8 mouse cellular contexts compared by ENCODE assay signal in the genomic region with DNA sequence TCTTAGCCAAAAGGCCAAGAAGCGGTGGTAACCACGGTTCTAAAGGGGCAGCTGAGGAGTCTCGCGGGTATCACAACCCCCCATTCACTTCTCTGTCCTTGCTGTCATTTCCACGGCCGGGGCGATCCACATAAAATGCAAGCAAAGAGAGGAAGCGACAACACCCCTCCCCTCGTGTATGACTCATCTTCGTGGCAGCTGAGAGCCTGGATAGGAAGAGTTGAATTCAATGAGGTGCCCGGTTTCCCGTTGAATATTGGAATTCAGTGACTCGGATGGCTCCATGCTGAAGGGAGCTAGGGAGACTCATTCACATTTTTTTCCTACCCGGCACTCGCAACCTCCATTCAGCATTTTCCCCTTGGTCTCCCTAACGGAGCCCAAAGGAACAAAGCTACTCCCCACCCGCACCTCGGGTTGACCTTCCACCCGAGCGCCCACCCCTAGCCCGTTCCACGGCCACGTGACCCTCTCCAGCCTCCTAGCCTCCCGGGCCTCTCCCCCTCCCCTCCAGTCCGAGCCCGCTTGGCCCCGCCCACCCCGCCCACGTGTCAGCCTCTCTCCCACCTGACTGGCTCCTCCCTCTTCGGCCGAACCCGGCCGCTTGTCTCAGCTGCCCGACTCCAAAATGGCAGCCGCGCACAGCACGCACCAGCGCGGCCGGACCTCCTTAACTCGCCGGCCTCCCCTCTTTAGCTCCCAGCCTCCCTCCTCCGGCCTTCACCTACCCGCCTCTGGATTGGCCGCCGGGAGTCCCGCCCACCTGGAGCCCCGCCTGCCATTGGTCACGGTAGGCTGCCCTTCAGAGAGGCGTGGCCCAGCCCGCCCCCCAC. TPM values are rescaled to one million over a fixed set of nuclear protein-coding genes. Genes with fewer than 3 reads are reported as not detected.
DNase-seq lines count a peak whose midpoint lies in the region; ATAC-seq and TF ChIP-seq lines count a peak whose summit lies in the region.

No protein-coding gene starts in this region.

- TF ChIP-seq EP300 in CH12.LX (IDR thresholded peaks at IDR 0.05; ENCODE audit: low read length) = 0 out of 2 replicates have a peak, but pooled peaks have one; percentile 15

- H3K27me3 ChIP-seq in CH12.LX (replicated peaks) = peaks cover 5% of the 10 kb centered on the region
- no peaks in the 10 kb centered on the region for H3K27me3 ChIP-seq in forebrain, embryonic 11.5 days (ENCODE audit: control insufficient read depth, insufficient read depth, low read length)
- no peaks in the 10 kb centered on the region for H3K27me3 ChIP-seq in heart, embryonic 16.5 days (ENCODE audit: control insufficient read depth, insufficient read depth, low read length)
- peaks cover 18% of the 10 kb centered on the region for H3K27me3 ChIP-seq in liver, embryonic 15.5 days
- H3K27me3 ChIP-seq in neural tube, embryonic 12.5 days (replicated peaks) = no peaks in the 10 kb centered on the region

- H3K27ac ChIP-seq in CH12.LX (ENCODE audit: insufficient read depth, low read depth) = no peak overlapping the region
- peak overlapping the region; percentile 50; the same call in 1 of the 2 replicates for H3K27ac ChIP-seq in forebrain, embryonic 11.5 days (ENCODE audit: low read depth, low read length)
- peak overlapping the region; percentile 76 for H3K27ac ChIP-seq in heart, embryonic 16.5 days (ENCODE audit: low read length)
- peak overlapping the region; percentile 62 for H3K27ac ChIP-seq in liver, embryonic 15.5 days (replicated peaks)
- peak overlapping the region; percentile 80 for H3K27ac ChIP-seq in neural tube, embryonic 12.5 days

- peak; percentile 96 for DNase-seq in CH12.LX (ENCODE audit: extremely low read depth)
- DNase-seq in c-Kit-positive CD71-positive TER-119-negative erythroid progenitor cells, embryonic 14.5 days (ENCODE audit: low read depth) = peak; percentile 87
- DNase-seq in forebrain, embryonic 11.5 days (ENCODE audit: low spot score) = peak; percentile 99
- peak; percentile 98 to 99 for DNase-seq in kidney, postnatal 36 days
- peak; percentile 98 for DNase-seq in telencephalon, adult 2 months (ENCODE audit: low read depth, low spot score)

- peaks cover 12 to 32% of the 10 kb centered on the region in 2 experiments for H3K4me1 ChIP-seq in CH12.LX (ENCODE audit: control insufficient read depth in 1 of 2, insufficient read depth in 2 of 2)
- H3K4me1 ChIP-seq in forebrain, embryonic 11.5 days (replicated peaks; ENCODE audit: control insufficient read depth, insufficient read depth, low read length) = peaks cover 3% of the 10 kb centered on the region; the same call in 1 of the 2 replicates
- H3K4me1 ChIP-seq in heart, embryonic 16.5 days (ENCODE audit: control insufficient read depth, insufficient read depth, low read length) = peaks cover 18% of the 10 kb centered on the region; the same call in 1 of the 2 replicates
- peaks cover 21% of the 10 kb centered on the region for H3K4me1 ChIP-seq in liver, embryonic 15.5 days (replicated peaks)
- H3K4me1 ChIP-seq in neural tube, embryonic 12.5 days = peaks cover 12% of the 10 kb centered on the region; the same call in 1 of the 2 replicates

- under 1% methylated on average over 50 of the region's 51 CpGs for WGBS in forebrain, embryonic 11.5 days
- under 1% methylated on average over 42 of the region's 51 CpGs for WGBS in heart, embryonic 16.5 days
- under 1% methylated on average over 51 of the region's 51 CpGs for whole genome bisulfite sequencing in liver, embryonic 15.5 days (ENCODE audit: insufficient replicate concordance)
- under 1% methylated on average over 51 of the region's 51 CpGs for WGBS in neural tube, embryonic 12.5 days

- no peaks in the 10 kb centered on the region for H3K79me2 ChIP-seq in CH12.LX (replicated peaks; ENCODE audit: control insufficient read depth, extremely low read depth, insufficient read depth, poor library complexity, severe bottlenecking)

- H3K9me3 ChIP-seq in CH12.LX (replicated peaks; ENCODE audit: low read length) = no peaks in the 10 kb centered on the region
- no peaks in the 10 kb centered on the region for H3K9me3 ChIP-seq in forebrain, embryonic 11.5 days (ENCODE audit: control insufficient read depth, low read length)
- H3K9me3 ChIP-seq in heart, embryonic 16.5 days (replicated peaks; ENCODE audit: control insufficient read depth, low read length) = no peaks in the 10 kb centered on the region
- H3K9me3 ChIP-seq in liver, embryonic 15.5 days (replicated peaks) = no peaks in the 10 kb centered on the region; the same call in 1 of the 2 replicates
- H3K9me3 ChIP-seq in neural tube, embryonic 12.5 days = no peaks in the 10 kb centered on the region

- peak; percentile 70 for TF ChIP-seq POLR2A in CH12.LX (IDR thresholded peaks at IDR 0.05; ENCODE audit: low read depth, low read length)

- ATAC-seq in forebrain, embryonic 11.5 days (replicated peaks; ENCODE audit: low FRiP score) = peak; percentile 100
- ATAC-seq in heart, embryonic 16.5 days (replicated peaks; ENCODE audit: extremely low read depth, insufficient read depth, low FRiP score) = peak; percentile 98
- peak; percentile 97 for ATAC-seq in liver, embryonic 15.5 days (ENCODE audit: insufficient read depth)
- ATAC-seq in neural tube, embryonic 12.5 days (ENCODE audit: low FRiP score, low read depth) = peak; percentile 98

- H3K36me3 ChIP-seq in CH12.LX (replicated peaks in 1 of 2; ENCODE audit: control insufficient read depth in 1 of 2, insufficient read depth in 1 of 2, low read length in 1 of 2) = no peaks in the 10 kb centered on the region
- H3K36me3 ChIP-seq in forebrain, embryonic 11.5 days (ENCODE audit: control insufficient read depth, insufficient read depth, low read length) = no peaks in the 10 kb centered on the region
- H3K36me3 ChIP-seq in heart, embryonic 16.5 days (ENCODE audit: control insufficient read depth, insufficient read depth) = no peaks in the 10 kb centered on the region
- H3K36me3 ChIP-seq in liver, embryonic 15.5 days (replicated peaks) = no peaks in the 10 kb centered on the region
- H3K36me3 ChIP-seq in neural tube, embryonic 12.5 days = no peaks in the 10 kb centered on the region

- TF ChIP-seq CTCF in CH12.LX (conservative IDR thresholded peaks at IDR 0.05 in 1 of 2, IDR thresholded peaks at IDR 0.05 in 1 of 2; ENCODE audit: low read depth in 2 of 2, low read length in 2 of 2) = no peak

- TF ChIP-seq RAD21 in CH12.LX (IDR thresholded peaks at IDR 0.05; ENCODE audit: low read depth, low read length) = no peak

- H3K4me2 ChIP-seq in CH12.LX (ENCODE audit: insufficient read depth, low read depth, poor library complexity, severe bottlenecking) = peak overlapping the region; percentile 92
- peak overlapping the region; percentile 66 for H3K4me2 ChIP-seq in forebrain, embryonic 11.5 days (ENCODE audit: low read depth, low read length, severe bottlenecking)
- H3K4me2 ChIP-seq in heart, embryonic 16.5 days (ENCODE audit: low read depth, low read length) = peak overlapping the region; percentile 90
- H3K4me2 ChIP-seq in liver, embryonic 15.5 days = peak overlapping the region; percentile 87
- peak overlapping the region; percentile 80 for H3K4me2 ChIP-seq in neural tube, embryonic 12.5 days (replicated peaks)

- dilution Hi-C loops in CH12.LX (cut with MboI; ENCODE audit: extremely low pct_ligation_motif_present, extremely low pct_unique_long_range_greater_than_20kb, low sequenced_read_pairs) = no loop called here

- H3K4me3 ChIP-seq in CH12.LX (replicated peaks in 1 of 3; ENCODE audit: low read depth in 2 of 3, low read length in 2 of 3, poor library complexity in 1 of 3) = peak overlapping the region; percentile 63 to 67 (median 64)
- H3K4me3 ChIP-seq in forebrain, embryonic 11.5 days (ENCODE audit: low read depth, low read length) = peak overlapping the region; percentile 90
- H3K4me3 ChIP-seq in heart, embryonic 16.5 days (ENCODE audit: low read length) = peak overlapping the region; percentile 80
- peak overlapping the region; percentile 69 for H3K4me3 ChIP-seq in liver, embryonic 15.5 days (replicated peaks)
- H3K4me3 ChIP-seq in neural tube, embryonic 12.5 days = peak overlapping the region; percentile 88

- in situ Hi-C loops in CH12.LX (cut with MboI; ENCODE audit: low pct_ligation_motif_present, low pct_unique_long_range_greater_than_20kb, low sequenced_read_pairs) = no loop called here

- H3K9ac ChIP-seq in CH12.LX (ENCODE audit: insufficient read depth, low read depth) = peak overlapping the region; percentile 75
- peak overlapping the region; percentile 77 for H3K9ac ChIP-seq in forebrain, embryonic 11.5 days (ENCODE audit: low read length)
- H3K9ac ChIP-seq in heart, embryonic 16.5 days (ENCODE audit: low read length) = peak overlapping the region; percentile 82
- H3K9ac ChIP-seq in liver, embryonic 15.5 days = peak overlapping the region; percentile 64
- peak overlapping the region; percentile 93 for H3K9ac ChIP-seq in neural tube, embryonic 12.5 days

TF ChIP-seq in CH12.LX, 34 proteins besides CTCF, POLR2A, EP300 and RAD21 (continues in another document):
- TF ChIP-seq ZMIZ1 (IDR thresholded peaks at IDR 0.05; ENCODE audit: low read depth, low read length) (no peak), ZC3H11A (IDR thresholded peaks at IDR 0.05; ENCODE audit: low read depth, low read length) (no peak), TBP (conservative IDR thresholded peaks at IDR 0.05; ENCODE audit: low read depth, low read length) (no peak), POLR2AphosphoS2 (IDR thresholded peaks at IDR 0.05; ENCODE audit: low read depth, low read length) (no peak), MAFK (IDR thresholded peaks at IDR 0.05; ENCODE audit: insufficient replicate concordance, low read length) (no peak), TCF12 (IDR thresholded peaks at IDR 0.05; ENCODE audit: low read depth, low read length) (peak; percentile 21; the same call in 1 of the 2 replicates), MYC (IDR thresholded peaks at IDR 0.05; ENCODE audit: low read depth, low read length) (peak; percentile 50), ZNF384 (IDR thresholded peaks at IDR 0.05; ENCODE audit: low read depth, low read length) (no peak), NELFE (IDR thresholded peaks at IDR 0.05; ENCODE audit: low read depth, low read length) (peak; percentile 62), SIN3A (IDR thresholded peaks at IDR 0.05; ENCODE audit: low read length) (no peak; the same call in 1 of the 2 replicates), KAT2A (IDR thresholded peaks at IDR 0.05; ENCODE audit: insufficient replicate concordance, low read length) (0 out of 2 replicates have a peak, but pooled peaks have one; percentile 44), IRF4 (IDR thresholded peaks at IDR 0.05; ENCODE audit: low read depth, low read length) (peak; percentile 40; the same call in 1 of the 2 replicates)

RNA-seq across cellular contexts. Expression of gene Socs5, which starts 0.6 kb away (rescaled TPM):
- total RNA-seq in CH12.LX (2012; rRNA removed) = 0.50 and 0.85 TPM in 2 replicates
- total RNA-seq in CH12.LX (2014; rRNA removed) = 0.52 and 0.55 TPM in 2 replicates
- polyA plus RNA-seq in CH12.LX (2012; ENCODE audit: insufficient read length, low read depth) = 0.80 and 0.86 TPM in 2 replicates
- polyA plus RNA-seq in forebrain, embryonic 11.5 days (2014; fragmentation: Nextera tagmentation; extraction: Ambion mirVana) = 10.5 and 11.0 TPM in 2 replicates
- polyA plus RNA-seq in heart, embryonic 16.5 days (2015; fragmentation: Nextera tagmentation; extraction: Ambion mirVana) = 10.8 and 12.1 TPM in 2 replicates
- 1.9 and 2.3 TPM in 2 replicates for polyA plus RNA-seq in liver, embryonic 15.5 days (2015; fragmentation: Nextera tagmentation; extraction: Ambion mirVana)
- polyA plus RNA-seq in neural tube, embryonic 12.5 days (2016; fragmentation: Nextera tagmentation; extraction: Ambion mirVana) = 17.8 and 18.6 TPM in 2 replicates
